Mouse (Mus musculus) heart, embryonic 16.5 days (tissue): ENCODE results near the gene Dennd4a. TPM values are rescaled to one million over a fixed set of nuclear protein-coding genes. Genes with fewer than 3 reads are reported as not detected.
A peak's percentile ranks its signal among the peaks of the same experiment; 100 is the strongest.

Source experiments
- ATAC-seq: fragments of 200-750 bp; cut with Nextera tagmentation; replicated peaks from 2 replicates; pipeline ENCODE4 v1.8.0; 2017; ENCODE audit warnings: moderate number of reproducible peaks; ENCODE audit not compliant: insufficient read depth, low FRiP score; ENCODE audit errors: extremely low read depth
- H3K27ac ChIP-seq: fragments of 300-500 bp; sonication (generic); 2 replicates; pipeline ENCODE4 v1.5.1; 2014; ENCODE audit warnings: mild to moderate bottlenecking, low read length, control low read depth, moderate library complexity
- H3K27me3 ChIP-seq: fragments of 300-500 bp; sonication (generic); 2 replicates; pipeline ENCODE4 v1.6.1; 2014; ENCODE audit warnings: low read length, mixed read lengths; ENCODE audit not compliant: control insufficient read depth, insufficient read depth
- H3K36me3 ChIP-seq: fragments of 300-500 bp; sonication (generic); 2 replicates; pipeline ENCODE4 v1.6.1; 2014; ENCODE audit not compliant: control insufficient read depth, insufficient read depth
- H3K4me1 ChIP-seq: fragments of 300-500 bp; sonication (generic); 2 replicates; pipeline ENCODE4 v1.6.1; 2014; ENCODE audit warnings: low read length, mixed read lengths; ENCODE audit not compliant: control insufficient read depth, insufficient read depth
- H3K4me2 ChIP-seq: fragments of 300-500 bp; sonication (generic); 2 replicates; pipeline ENCODE4 v1.6.1; 2014; ENCODE audit warnings: low read depth, mild to moderate bottlenecking, control low read depth, low read length
- H3K4me3 ChIP-seq: fragments of 300-500 bp; sonication (generic); 2 replicates; pipeline ENCODE4 v1.5.1; 2014; ENCODE audit warnings: mild to moderate bottlenecking, control low read depth, low read length
- H3K9ac ChIP-seq: fragments of 300-500 bp; sonication (generic); 2 replicates; pipeline ENCODE4 v1.6.1; 2014; ENCODE audit warnings: low read length, control low read depth
- H3K9me3 ChIP-seq: fragments of 300-500 bp; sonication (generic); replicated peaks from 2 replicates; pipeline ENCODE4 v1.6.1; 2016; ENCODE audit warnings: low read length; ENCODE audit not compliant: control insufficient read depth
- WGBS: fragments of 180-500 bp; shearing (Covaris S2); extraction: QIAGEN DNeasy Blood & Tissue Kit; methylation state at CpG from one replicate; pipeline ENCODE4 v1.1.7; 2014; 5-methylcytosine and 5-hydroxymethylcytosine counted together
- polyA plus RNA-seq: library from polyadenylated mRNA; unstranded; fragments of >200 nt; fragmentation: Nextera tagmentation; extraction: Ambion mirVana; gene quantifications from 2 replicates; pipeline ENCODE4 v1.2.1, GENCODE M21; 2015

Dennd4a gene
- polyA plus RNA-seq, 1 experiment from 2014 or later, result 6.0 TPM

GRCm38 (mm10) chr9:64947483-64948095 lies 136.4 kb downstream of the Dennd4a start:
- no peak for ATAC-seq
- Histone ChIP-seq H3K4me3 (no peak overlapping the region), H3K4me1 (no peaks in the 10 kb centered on the region), H3K36me3 (no peaks in the 10 kb centered on the region), H3K27me3 (peaks cover 24% of the 10 kb centered on the region), H3K9me3 (no peaks in the 10 kb centered on the region), H3K27ac (no peak overlapping the region), H3K4me2 (no peak overlapping the region), H3K9ac (no peak overlapping the region)
- whole genome bisulfite sequencing, result 79% methylated on average over 9 of the region's 9 CpGs

DNA sequence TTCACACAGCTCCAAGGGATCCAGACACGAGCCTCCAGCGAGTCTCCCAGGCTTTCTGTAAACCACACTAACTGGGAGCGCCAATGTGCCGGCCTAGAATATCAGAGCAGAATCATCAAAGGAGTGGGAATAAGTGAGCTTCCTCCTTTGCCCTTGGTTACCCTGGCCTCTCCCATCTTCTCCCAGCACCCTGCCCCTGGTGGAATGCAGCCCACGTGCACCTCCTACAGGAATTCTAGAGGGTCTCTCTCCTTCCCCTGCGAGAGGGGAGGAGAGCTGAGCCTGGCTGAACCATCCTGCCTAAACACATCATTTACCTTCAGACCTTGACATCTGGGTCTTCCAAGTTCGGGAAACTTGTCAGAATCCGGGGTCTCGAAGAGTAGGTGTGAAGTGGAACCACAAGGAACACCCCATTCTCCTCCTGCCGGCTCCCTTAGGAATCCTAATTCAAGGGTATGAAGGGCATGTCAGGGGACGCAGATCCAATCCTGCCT lies 140.1 kb downstream of the Dennd4a start, which contains the start of gene Slc24a1:
TSS of gene Slc24a1 (minus strand) at position 447 of the 497 bp plus-strand sequence.
- H3K4me3 ChIP-seq, result no peak within 1 kb of the TSS
- WGBS, result 37% methylated on average over 11 of the region's 11 CpGs
- H3K9me3 ChIP-seq, result no peaks in the 10 kb centered on the region
- H3K27me3 ChIP-seq, result peaks cover 25% of the 10 kb centered on the region
- no peaks in the 10 kb centered on the region for H3K4me1 ChIP-seq
- H3K36me3 ChIP-seq, result no peaks in the 10 kb centered on the region
- no peak within 1 kb of the TSS for H3K27ac ChIP-seq
- no peak within 1 kb of the TSS for H3K4me2 ChIP-seq
- H3K9ac ChIP-seq, result no peak within 1 kb of the TSS
- no peak for ATAC-seq

- Histone ChIP-seq H3K4me3 (no peak overlapping the region), H3K4me1 (no peaks in the 10 kb centered on the region), H3K36me3 (no peaks in the 10 kb centered on the region), H3K9ac (no peak overlapping the region), H3K27me3 (peaks cover 25% of the 10 kb centered on the region), H3K9me3 (no peaks in the 10 kb centered on the region), H3K27ac (no peak overlapping the region), H3K4me2 (no peak overlapping the region)
- 20% methylated on average over 5 of the region's 5 CpGs for WGBS
- ATAC-seq, result no peak
Measured at GRCm38 (mm10) chr9:64952055-64952454, 140.9 kb downstream of the Dennd4a start.

DNA sequence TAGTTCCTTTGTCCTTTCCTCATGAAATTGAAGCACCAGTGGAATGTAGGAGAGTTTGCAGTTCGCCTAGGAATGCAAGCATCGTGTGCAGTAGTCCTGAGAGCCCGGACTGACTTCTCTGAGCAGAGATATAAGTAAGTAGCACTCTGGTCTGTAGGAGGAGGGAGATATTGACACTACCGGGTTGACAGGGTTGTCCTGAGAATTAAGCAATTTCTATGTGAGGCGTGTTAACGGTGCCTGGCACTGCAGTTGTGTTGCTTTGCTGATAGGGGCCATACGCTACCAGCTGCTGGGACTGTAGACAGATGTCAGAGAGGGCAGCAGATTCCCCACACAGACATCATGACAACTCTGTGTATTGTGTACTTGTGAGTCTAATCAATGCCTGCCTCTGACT lies 142.1 kb downstream of the Dennd4a start:
- Histone ChIP-seq H3K27ac (no peak overlapping the region), H3K27me3 (peaks cover 25% of the 10 kb centered on the region), H3K36me3 (no peaks in the 10 kb centered on the region), H3K4me2 (no peak overlapping the region), H3K9me3 (no peaks in the 10 kb centered on the region), H3K9ac (no peak overlapping the region), H3K4me3 (no peak overlapping the region), H3K4me1 (no peaks in the 10 kb centered on the region)
- 43% methylated on average over 7 of the region's 7 CpGs for WGBS
- ATAC-seq, result no peak

- H3K9me3 ChIP-seq, result no peaks in the 10 kb centered on the region
- peaks cover 11% of the 10 kb centered on the region for H3K27me3 ChIP-seq
- no peak overlapping the region for H3K9ac ChIP-seq
- H3K36me3 ChIP-seq, result no peaks in the 10 kb centered on the region
- no peak overlapping the region for H3K27ac ChIP-seq
- WGBS, result 21% methylated on average over 12 of the region's 12 CpGs
- H3K4me3 ChIP-seq, result no peak overlapping the region
- ATAC-seq, result no peak
- peak overlapping the region; percentile 1; the same call in 1 of the 2 replicates for H3K4me2 ChIP-seq
- peaks cover 4% of the 10 kb centered on the region; the same call in 1 of the 2 replicates for H3K4me1 ChIP-seq
Measured at GRCm38 (mm10) chr9:64956337-64956736, 145.2 kb downstream of the Dennd4a start.

- ATAC-seq, result no peak
- H3K4me3 ChIP-seq, result no peak overlapping the region
- peaks cover 7% of the 10 kb centered on the region for H3K27me3 ChIP-seq
- no peak overlapping the region for H3K4me2 ChIP-seq
- no peaks in the 10 kb centered on the region for H3K9me3 ChIP-seq
- no peak overlapping the region for H3K27ac ChIP-seq
- no peak overlapping the region for H3K9ac ChIP-seq
- 84% methylated on average over 3 of the region's 3 CpGs for WGBS
- H3K36me3 ChIP-seq, result 0 out of 2 replicates have a peak, but pooled peaks cover under 1% of the 10 kb centered on the region
- peaks cover 10% of the 10 kb centered on the region for H3K4me1 ChIP-seq
Measured at GRCm38 (mm10) chr9:64957276-64957675, 146.1 kb downstream of the Dennd4a start.

GRCm38 (mm10) chr9:64960117-64960977 lies 149.2 kb downstream of the Dennd4a start, which contains the start of gene Ints14:
Gene Ints14 (plus strand): TSS chr9:64960905.
- Histone ChIP-seq H3K36me3 (peaks cover 15% of the 10 kb centered on the region), H3K9me3 (no peaks in the 10 kb centered on the region), H3K4me3 (peak within 1 kb of the TSS; percentile 71), H3K4me2 (peak within 1 kb of the TSS; percentile 72), H3K27ac (peak within 1 kb of the TSS; percentile 88), H3K9ac (peak within 1 kb of the TSS; percentile 86), H3K4me1 (peaks cover 10% of the 10 kb centered on the region), H3K27me3 (no peaks in the 10 kb centered on the region)
- peak; percentile 96 for ATAC-seq
- WGBS, result 5% methylated on average over 29 of the region's 29 CpGs

DNA sequence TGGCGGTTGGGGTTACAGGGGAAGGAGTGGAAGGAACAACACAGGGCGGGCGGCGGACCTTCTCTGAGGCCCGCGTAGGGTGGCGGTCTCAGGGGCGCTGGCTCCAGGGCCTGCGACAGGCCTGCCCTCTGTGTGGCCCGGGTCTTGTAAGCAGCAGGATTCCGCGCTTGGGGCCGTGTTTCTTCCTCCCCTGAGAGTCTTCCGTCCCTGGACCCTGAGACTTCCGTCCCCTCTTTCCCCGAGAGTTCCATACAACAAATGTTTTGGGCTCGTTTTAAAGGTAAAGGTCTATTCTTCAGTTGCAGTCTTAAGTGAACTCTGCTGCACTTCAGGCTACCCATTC lies 149.8 kb downstream of the Dennd4a start:
- Histone ChIP-seq H3K27ac (peak overlapping the region; percentile 88), H3K9ac (peak overlapping the region; percentile 86), H3K27me3 (no peaks in the 10 kb centered on the region), H3K4me1 (peaks cover 10% of the 10 kb centered on the region), H3K4me3 (peak overlapping the region; percentile 71), H3K36me3 (peaks cover 20% of the 10 kb centered on the region), H3K4me2 (peak overlapping the region; percentile 72), H3K9me3 (no peaks in the 10 kb centered on the region)
- WGBS, result 0% methylated on average over 16 of the region's 17 CpGs
- peak; percentile 85 for ATAC-seq
